Mouse (Mus musculus) neural tube, embryonic 14.5 days (tissue): ENCODE data around the gene Mctp1. TPM values are rescaled to one million over a fixed set of nuclear protein-coding genes. Genes with fewer than 3 reads are reported as not detected.

ENCODE experiments used
- ATAC-seq: fragments of 200-750 bp; cut with Nextera tagmentation; 2 replicates; pipeline ENCODE4 v1.8.0; 2017; ENCODE audit warnings: low read depth, mild to moderate bottlenecking, moderate TSS enrichment, moderate library complexity
- H3K27ac ChIP-seq: fragments of 300-500 bp; sonication (generic); 2 replicates; pipeline ENCODE4 v1.5.1; 2014; ENCODE audit warnings: low read depth, mild to moderate bottlenecking, control low read depth, low read length, moderate library complexity, mixed read lengths
- H3K27me3 ChIP-seq: fragments of 300-500 bp; sonication (generic); 2 replicates; pipeline ENCODE4 v1.6.1; 2014; ENCODE audit warnings: low read length; ENCODE audit not compliant: control insufficient read depth, insufficient read depth
- H3K36me3 ChIP-seq: fragments of 300-500 bp; sonication (generic); 2 replicates; pipeline ENCODE4 v1.6.1; 2014; ENCODE audit warnings: low read length, mixed read lengths; ENCODE audit not compliant: control insufficient read depth, insufficient read depth
- H3K4me1 ChIP-seq: fragments of 300-500 bp; sonication (generic); 2 replicates; pipeline ENCODE4 v1.6.1; 2014; ENCODE audit warnings: low read length; ENCODE audit not compliant: control insufficient read depth, insufficient read depth
- H3K4me2 ChIP-seq: fragments of 300-500 bp; sonication (generic); 2 replicates; pipeline ENCODE4 v1.6.1; 2014; ENCODE audit warnings: mild to moderate bottlenecking, low read depth, low read length, control low read depth
- H3K4me3 ChIP-seq: fragments of 300-500 bp; sonication (generic); 2 replicates; pipeline ENCODE4 v1.5.1; 2014; ENCODE audit warnings: low read depth, low read length, control low read depth, mixed read lengths
- H3K9ac ChIP-seq: fragments of 300-500 bp; sonication (generic); replicated peaks from 2 replicates; pipeline ENCODE4 v1.6.1; 2014; ENCODE audit warnings: low read depth, mild to moderate bottlenecking, control low read depth, low read length, mixed read lengths
- H3K9me3 ChIP-seq: fragments of 300-500 bp; sonication (generic); 2 replicates; pipeline ENCODE4 v1.6.1; 2016; ENCODE audit warnings: low read length; ENCODE audit not compliant: control insufficient read depth
- WGBS: fragments of 180-500 bp; shearing (Covaris S2); extraction: QIAGEN DNeasy Blood & Tissue Kit; methylation state at CpG from one replicate; pipeline ENCODE4 v1.1.7; 2014; 5-methylcytosine and 5-hydroxymethylcytosine counted together
- polyA plus RNA-seq: library from polyadenylated mRNA; unstranded; fragments of >200 nt; fragmentation: Nextera tagmentation; extraction: Ambion mirVana; gene quantifications from 2 replicates; pipeline ENCODE4 v1.2.1, GENCODE M21; 2014

The Mctp1 gene
- polyA plus RNA-seq, 1 experiment from 2014 or later, result 2.2 TPM

DNA sequence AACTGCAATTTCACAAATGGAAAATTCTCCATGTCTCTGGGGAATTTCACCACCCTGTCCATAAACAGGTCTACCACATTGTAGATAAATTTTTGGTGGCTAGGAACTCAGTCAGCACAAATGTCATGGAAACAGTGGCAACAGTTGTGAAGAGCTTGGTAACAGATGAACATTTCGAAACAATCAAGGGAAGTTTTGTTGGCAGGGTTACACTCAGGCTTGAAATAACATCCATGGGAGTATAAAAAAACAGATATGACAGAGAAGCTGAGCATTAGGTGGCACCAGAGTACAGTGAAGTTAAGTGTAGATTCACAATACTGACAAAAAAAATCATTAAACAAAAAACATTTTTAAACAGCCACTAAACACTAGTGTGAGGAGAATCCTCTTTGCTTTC is 26.3 kb downstream of the Mctp1 start:
- no peak for ATAC-seq
- H3K36me3 ChIP-seq, result no peaks in the 10 kb centered on the region
- no peaks in the 10 kb centered on the region for H3K4me1 ChIP-seq
- no peak overlapping the region for H3K4me2 ChIP-seq
- H3K9ac ChIP-seq, result no peak overlapping the region
- H3K27ac ChIP-seq, result no peak overlapping the region
- no peak overlapping the region for H3K4me3 ChIP-seq
- H3K27me3 ChIP-seq, result no peaks in the 10 kb centered on the region
- 92% methylated on average over 1 of the region's 1 CpGs for WGBS
- H3K9me3 ChIP-seq, result no peaks in the 10 kb centered on the region

DNA sequence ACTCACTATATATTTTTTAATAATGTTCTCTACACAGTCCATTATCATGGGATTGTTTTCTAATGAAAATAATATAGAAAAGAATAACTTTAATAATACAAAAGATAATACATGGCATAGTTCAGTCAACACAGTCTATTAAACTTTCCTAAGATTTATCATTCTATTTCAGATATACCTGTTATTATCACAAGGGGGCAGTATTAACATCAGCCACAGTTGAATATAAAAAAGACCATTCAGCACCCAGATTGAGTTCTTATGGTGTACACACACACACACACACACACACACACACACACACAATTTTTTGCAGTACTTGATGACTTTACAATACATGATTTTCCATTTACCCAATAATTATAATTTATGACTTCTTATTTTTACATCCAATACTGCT is 31.0 kb downstream of the Mctp1 start:
- Histone ChIP-seq H3K27ac (no peak overlapping the region), H3K4me2 (no peak overlapping the region), H3K9ac (no peak overlapping the region), H3K9me3 (no peaks in the 10 kb centered on the region), H3K4me3 (no peak overlapping the region), H3K27me3 (no peaks in the 10 kb centered on the region), H3K4me1 (no peaks in the 10 kb centered on the region), H3K36me3 (no peaks in the 10 kb centered on the region)
- ATAC-seq, result no peak

- Histone ChIP-seq H3K4me2 (no peak overlapping the region), H3K4me3 (no peak overlapping the region), H3K27me3 (no peaks in the 10 kb centered on the region), H3K9ac (no peak overlapping the region), H3K27ac (no peak overlapping the region), H3K4me1 (no peaks in the 10 kb centered on the region), H3K36me3 (no peaks in the 10 kb centered on the region), H3K9me3 (no peaks in the 10 kb centered on the region)
- ATAC-seq, result no peak
- 85% methylated on average over 4 of the region's 4 CpGs for WGBS
These were observed 35.8 kb downstream of the Mctp1 start for GRCm38 (mm10) chr13:76420111-76420510.

GRCm38 (mm10) chr13:76421075-76421474 is 36.7 kb downstream of the Mctp1 start:
- H3K36me3 ChIP-seq, result no peaks in the 10 kb centered on the region
- H3K4me2 ChIP-seq, result no peak overlapping the region
- no peak for ATAC-seq
- no peaks in the 10 kb centered on the region for H3K4me1 ChIP-seq
- 98% methylated on average over 1 of the region's 1 CpGs for WGBS
- no peak overlapping the region for H3K9ac ChIP-seq
- no peak overlapping the region for H3K27ac ChIP-seq
- H3K9me3 ChIP-seq, result no peaks in the 10 kb centered on the region
- no peaks in the 10 kb centered on the region for H3K27me3 ChIP-seq
- no peak overlapping the region for H3K4me3 ChIP-seq

- no peak for ATAC-seq
- H3K27ac ChIP-seq, result no peak overlapping the region
- H3K4me2 ChIP-seq, result no peak overlapping the region
- no peaks in the 10 kb centered on the region for H3K4me1 ChIP-seq
- H3K27me3 ChIP-seq, result no peaks in the 10 kb centered on the region
- H3K36me3 ChIP-seq, result no peaks in the 10 kb centered on the region
- 90% methylated on average over 5 of the region's 5 CpGs for WGBS
- no peak overlapping the region for H3K9ac ChIP-seq
- no peak overlapping the region for H3K4me3 ChIP-seq
- H3K9me3 ChIP-seq, result no peaks in the 10 kb centered on the region
These were observed 37.8 kb downstream of the Mctp1 start for GRCm38 (mm10) chr13:76422124-76422523.

GRCm38 (mm10) chr13:76429456-76429855 is 45.1 kb downstream of the Mctp1 start:
- Histone ChIP-seq H3K27ac (no peak overlapping the region), H3K4me1 (no peaks in the 10 kb centered on the region), H3K4me3 (no peak overlapping the region), H3K27me3 (no peaks in the 10 kb centered on the region), H3K4me2 (no peak overlapping the region), H3K9me3 (no peaks in the 10 kb centered on the region), H3K36me3 (no peaks in the 10 kb centered on the region), H3K9ac (no peak overlapping the region)
- 83% methylated on average over 6 of the region's 6 CpGs for WGBS
- ATAC-seq, result no peak

DNA sequence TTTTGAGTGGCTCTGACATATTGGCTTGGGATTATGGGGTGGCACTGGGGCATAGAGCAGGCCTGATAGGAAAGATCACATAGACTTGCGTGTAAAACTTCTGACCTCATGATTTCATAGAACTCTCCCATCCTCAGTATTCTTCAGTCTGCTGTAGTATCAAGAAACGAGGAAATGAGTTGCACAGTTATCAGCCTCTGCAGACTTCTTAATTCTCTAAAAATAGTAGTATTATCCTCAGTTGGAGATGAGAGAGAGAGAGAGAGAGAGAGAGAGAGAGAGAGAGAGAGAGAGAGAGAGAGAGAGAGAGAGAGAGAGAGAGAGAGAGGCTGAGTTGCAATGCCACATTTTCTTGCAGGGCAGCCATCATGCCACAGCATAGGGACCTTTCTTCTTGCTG is 45.6 kb downstream of the Mctp1 start:
- WGBS, result 91% methylated on average over 2 of the region's 2 CpGs

GRCm38 (mm10) chr13:76431946-76432345 is 47.6 kb downstream of the Mctp1 start:
- H3K4me3 ChIP-seq, result no peak overlapping the region
- H3K27ac ChIP-seq, result no peak overlapping the region
- WGBS, result 90% methylated on average over 2 of the region's 2 CpGs
- no peak for ATAC-seq
- H3K4me2 ChIP-seq, result no peak overlapping the region
- H3K9ac ChIP-seq, result no peak overlapping the region
- no peaks in the 10 kb centered on the region for H3K4me1 ChIP-seq
- H3K9me3 ChIP-seq, result no peaks in the 10 kb centered on the region
- H3K27me3 ChIP-seq, result no peaks in the 10 kb centered on the region
- H3K36me3 ChIP-seq, result no peaks in the 10 kb centered on the region

More for the DNA sequence above, 45.6 kb downstream of the Mctp1 start:
- no peaks in the 10 kb centered on the region for H3K9me3 ChIP-seq
- H3K4me3 ChIP-seq, result no peak overlapping the region
- no peak for ATAC-seq
- H3K4me2 ChIP-seq, result no peak overlapping the region
- no peak overlapping the region for H3K9ac ChIP-seq
- no peaks in the 10 kb centered on the region for H3K36me3 ChIP-seq
- no peaks in the 10 kb centered on the region for H3K27me3 ChIP-seq
- no peak overlapping the region for H3K27ac ChIP-seq
- H3K4me1 ChIP-seq, result no peaks in the 10 kb centered on the region

DNA sequence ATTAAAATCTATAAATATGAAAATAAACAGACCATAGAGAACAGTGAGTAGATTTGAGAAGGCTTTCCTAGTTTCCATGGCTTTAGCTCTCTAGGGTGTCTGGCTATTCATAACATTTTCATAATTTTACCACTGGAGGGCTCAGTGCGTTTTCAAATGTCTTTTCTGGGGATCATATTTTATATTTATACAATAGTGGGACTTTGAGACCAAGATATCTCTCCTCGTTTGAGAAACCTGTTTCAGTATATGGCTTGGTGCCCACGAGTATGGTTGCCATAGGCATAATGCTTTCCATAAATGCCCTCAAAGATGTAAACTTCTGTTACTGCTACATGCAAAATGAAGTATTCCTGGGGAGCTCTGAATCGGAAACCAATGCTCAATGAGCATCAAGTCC is 49.1 kb downstream of the Mctp1 start:
- no peak overlapping the region for H3K9ac ChIP-seq
- H3K27me3 ChIP-seq, result no peaks in the 10 kb centered on the region
- H3K36me3 ChIP-seq, result no peaks in the 10 kb centered on the region
- 74% methylated on average over 4 of the region's 4 CpGs for WGBS
- no peak overlapping the region for H3K4me2 ChIP-seq
- no peaks in the 10 kb centered on the region for H3K9me3 ChIP-seq
- no peak overlapping the region for H3K4me3 ChIP-seq
- H3K27ac ChIP-seq, result no peak overlapping the region
- ATAC-seq, result no peak
- no peaks in the 10 kb centered on the region for H3K4me1 ChIP-seq

DNA sequence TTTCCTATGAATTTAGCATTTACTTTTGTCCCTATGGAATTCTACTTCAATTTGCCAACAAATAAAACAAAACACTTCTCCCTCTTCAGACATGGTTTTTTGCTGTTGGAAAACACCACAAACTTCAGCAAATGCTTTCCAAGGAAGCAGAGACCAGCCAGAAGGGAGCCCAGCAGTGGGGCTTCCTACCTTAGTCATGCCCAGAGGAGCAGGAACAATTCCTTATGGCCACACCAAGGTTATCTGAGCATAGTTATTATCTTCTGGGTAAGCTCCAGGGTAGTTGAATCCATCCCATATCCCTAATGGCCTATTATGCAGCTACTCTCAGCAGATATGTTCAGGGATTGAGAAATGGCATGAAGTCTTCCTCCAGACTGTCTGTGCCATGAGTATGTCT is 52.1 kb downstream of the Mctp1 start:
- Histone ChIP-seq H3K27me3 (no peaks in the 10 kb centered on the region), H3K4me1 (no peaks in the 10 kb centered on the region), H3K27ac (no peak overlapping the region), H3K36me3 (no peaks in the 10 kb centered on the region), H3K4me3 (no peak overlapping the region), H3K9ac (no peak overlapping the region), H3K9me3 (no peaks in the 10 kb centered on the region), H3K4me2 (no peak overlapping the region)
- ATAC-seq, result no peak
